Mouse (Mus musculus) heart, postnatal 0 days (tissue): ENCODE measurements around the gene Tnrc6c.
A peak's percentile ranks its signal among the peaks of the same experiment; 100 is the strongest.

ENCODE experiments used
- CTCF ChIP-seq: IDR thresholded peaks from 2 replicates; pipeline ENCODE4 v1.5.1; 2016; ENCODE audit warnings: antibody characterized with exemption, control low read depth, low read depth
- EP300 ChIP-seq: IDR thresholded peaks from 2 replicates; pipeline ENCODE4 v1.6.1; 2016; ENCODE audit warnings: antibody characterized with exemption, low read depth

DNA sequence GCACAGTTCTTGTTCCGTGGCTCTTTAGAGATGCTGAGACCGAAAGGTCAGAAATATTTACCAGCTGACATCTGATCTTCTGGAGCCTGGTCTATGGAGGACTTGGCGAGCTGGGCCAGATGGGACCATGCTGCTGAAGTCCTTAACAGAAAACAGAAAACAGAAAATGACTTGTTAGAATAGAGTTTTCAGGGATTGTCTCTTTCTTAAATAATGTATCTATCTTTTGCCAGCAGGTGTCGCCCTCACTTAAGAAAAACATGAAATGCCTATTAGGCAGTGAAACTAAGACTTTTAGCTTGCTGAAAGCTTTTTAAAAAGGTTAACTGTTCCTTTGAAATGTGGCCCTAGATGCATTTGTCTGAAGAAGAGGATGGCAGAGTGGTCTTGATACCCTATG is 55.2 kb downstream of the Tnrc6c start:
- no peak for TF ChIP-seq EP300
- peak; percentile 66 for TF ChIP-seq CTCF
